Mouse (Mus musculus): ENCODE results near the gene Abhd17a. TPM values are rescaled to one million over a fixed set of nuclear protein-coding genes. Genes with fewer than 3 reads are reported as not detected.

Gene Abhd17a
- polyA plus RNA-seq, 1 experiment from 2014 or later, result 121 TPM

DNA sequence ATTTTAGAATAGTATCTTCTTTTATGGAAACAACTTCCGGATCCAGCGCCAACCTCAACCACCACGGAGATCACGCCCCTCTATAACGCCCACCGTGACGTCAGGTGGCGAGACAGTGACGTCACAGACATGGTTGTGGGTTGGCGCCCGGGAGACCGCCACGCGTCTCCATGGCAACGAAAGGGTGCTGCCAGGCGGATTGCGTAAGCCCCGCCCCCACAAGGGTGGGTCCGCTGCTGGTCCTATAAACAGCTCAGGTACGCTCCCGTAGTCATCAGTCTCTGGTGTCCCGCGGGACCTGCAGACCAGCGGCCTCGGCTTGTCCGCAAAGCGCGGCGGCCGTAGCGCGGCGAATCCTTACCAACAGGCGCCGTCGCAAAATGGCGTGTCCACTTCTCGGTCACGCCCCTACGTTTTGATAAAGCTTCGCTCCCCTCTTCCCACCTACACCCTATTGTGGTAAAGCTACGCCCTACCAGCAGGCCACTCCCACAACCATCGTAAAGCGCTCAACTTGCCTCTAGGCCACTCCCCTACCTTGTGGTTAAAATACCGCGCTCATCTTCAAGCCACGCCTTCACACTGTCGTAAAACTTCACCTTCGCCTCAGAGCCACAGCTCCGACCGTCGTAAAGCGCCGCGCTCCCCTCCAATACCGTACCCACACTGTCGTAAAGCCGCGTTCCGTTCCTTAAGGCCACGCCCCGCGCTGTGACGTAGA is 32.0 kb upstream of the Abhd17a start:
- Histone ChIP-seq H3K9ac (ENCODE audit: low read length) (peak overlapping the region; percentile 80), H3K9me3 (ENCODE audit: control insufficient read depth, low read length) (no peaks in the 10 kb centered on the region), H3K27me3 (ENCODE audit: control insufficient read depth, insufficient read depth, low read length) (no peaks in the 10 kb centered on the region), H3K4me1 (ENCODE audit: control insufficient read depth, insufficient read depth, low read length) (peaks cover 17% of the 10 kb centered on the region), H3K4me3 (ENCODE audit: low read depth, low read length) (peak overlapping the region; percentile 87), H3K36me3 (ENCODE audit: control insufficient read depth, insufficient read depth, low read length) (no peaks in the 10 kb centered on the region), H3K27ac (replicated peaks; ENCODE audit: low read depth, low read length) (peak overlapping the region; percentile 53), H3K4me2 (ENCODE audit: low read depth, severe bottlenecking) (peak overlapping the region; percentile 69)
- peak; percentile 100 for DNase-seq (ENCODE audit: low spot score)
- WGBS, result under 1% methylated on average over 64 of the region's 64 CpGs
- peak; percentile 95 for ATAC-seq (ENCODE audit: insufficient number of reproducible peaks, low FRiP score, low TSS enrichment, low read depth)

- Histone ChIP-seq H3K36me3 (ENCODE audit: control insufficient read depth, insufficient read depth, low read length) (no peaks in the 10 kb centered on the region), H3K4me3 (ENCODE audit: low read depth, low read length) (peak overlapping the region; percentile 87), H3K4me1 (ENCODE audit: control insufficient read depth, insufficient read depth, low read length) (peaks cover 17% of the 10 kb centered on the region), H3K27ac (replicated peaks; ENCODE audit: low read depth, low read length) (peak overlapping the region; percentile 33; the same call in 1 of the 2 replicates), H3K9me3 (ENCODE audit: control insufficient read depth, low read length) (no peaks in the 10 kb centered on the region), H3K4me2 (ENCODE audit: low read depth, severe bottlenecking) (peak overlapping the region; percentile 69), H3K27me3 (ENCODE audit: control insufficient read depth, insufficient read depth, low read length) (no peaks in the 10 kb centered on the region), H3K9ac (ENCODE audit: low read length) (peak overlapping the region; percentile 48; the same call in 1 of the 2 replicates)
- WGBS, result 6% methylated on average over 9 of the region's 9 CpGs
- DNase-seq (ENCODE audit: low spot score) (no peak), ATAC-seq (ENCODE audit: insufficient number of reproducible peaks, low FRiP score, low TSS enrichment, low read depth) (no peak)
Measured at GRCm38 (mm10) chr10:80621690-80621939, 31.5 kb upstream of the Abhd17a start.

DNA sequence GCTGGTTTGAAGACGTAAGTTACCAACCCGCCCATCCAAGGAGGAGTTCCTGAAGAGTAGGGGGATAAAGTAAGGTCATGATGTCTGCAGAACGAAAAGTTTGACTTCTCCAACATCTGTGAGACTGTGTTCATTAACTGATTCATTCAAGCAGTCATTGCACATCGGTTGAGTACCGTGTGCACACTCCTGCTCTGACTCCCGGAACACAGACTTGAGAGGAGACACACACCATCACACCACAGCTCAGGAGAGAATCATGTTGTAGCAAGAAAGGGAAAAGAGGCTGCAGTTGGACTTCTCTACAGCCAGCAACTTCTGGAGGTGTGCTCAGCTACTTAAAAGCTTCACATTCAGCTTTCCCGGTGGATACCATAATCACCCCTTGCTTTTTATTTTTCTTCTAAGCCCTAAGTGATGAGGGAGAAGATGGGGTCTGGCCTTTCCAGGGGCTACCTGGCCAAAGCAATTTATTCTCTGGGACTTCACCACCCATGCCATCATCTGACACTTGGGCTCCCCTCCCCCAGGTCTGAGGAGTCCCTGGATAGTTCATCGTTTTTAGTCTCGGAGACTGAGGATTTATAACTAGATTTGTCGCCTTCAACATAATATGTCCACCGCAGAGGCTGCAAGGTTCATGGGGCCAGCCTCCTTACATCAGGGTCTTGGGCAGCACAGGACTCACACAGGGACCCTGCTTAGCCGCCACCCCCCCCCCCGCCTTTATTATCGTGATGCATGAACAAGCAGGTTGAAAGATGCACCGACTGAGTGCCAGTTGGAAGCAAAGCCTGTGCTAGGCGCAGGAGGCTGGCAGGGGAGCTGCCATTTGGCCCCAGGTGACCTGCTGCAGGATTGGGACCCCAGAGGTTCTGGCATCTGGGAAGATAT is 30.9 kb upstream of the Abhd17a start:
- ATAC-seq (ENCODE audit: insufficient number of reproducible peaks, low FRiP score, low TSS enrichment, low read depth) (no peak), DNase-seq (ENCODE audit: low spot score) (no peak)
- Histone ChIP-seq H3K9me3 (ENCODE audit: control insufficient read depth, low read length) (no peaks in the 10 kb centered on the region), H3K4me1 (ENCODE audit: control insufficient read depth, insufficient read depth, low read length) (peaks cover 17% of the 10 kb centered on the region), H3K27me3 (ENCODE audit: control insufficient read depth, insufficient read depth, low read length) (no peaks in the 10 kb centered on the region), H3K4me3 (ENCODE audit: low read depth, low read length) (peak overlapping the region; percentile 87), H3K4me2 (ENCODE audit: low read depth, severe bottlenecking) (peak overlapping the region; percentile 69), H3K9ac (ENCODE audit: low read length) (peak overlapping the region; percentile 48; the same call in 1 of the 2 replicates), H3K36me3 (ENCODE audit: control insufficient read depth, insufficient read depth, low read length) (no peaks in the 10 kb centered on the region; the same call in 1 of the 2 replicates), H3K27ac (replicated peaks; ENCODE audit: low read depth, low read length) (peak overlapping the region; percentile 33; the same call in 1 of the 2 replicates)
- 59% methylated on average over 16 of the region's 16 CpGs for WGBS

DNA sequence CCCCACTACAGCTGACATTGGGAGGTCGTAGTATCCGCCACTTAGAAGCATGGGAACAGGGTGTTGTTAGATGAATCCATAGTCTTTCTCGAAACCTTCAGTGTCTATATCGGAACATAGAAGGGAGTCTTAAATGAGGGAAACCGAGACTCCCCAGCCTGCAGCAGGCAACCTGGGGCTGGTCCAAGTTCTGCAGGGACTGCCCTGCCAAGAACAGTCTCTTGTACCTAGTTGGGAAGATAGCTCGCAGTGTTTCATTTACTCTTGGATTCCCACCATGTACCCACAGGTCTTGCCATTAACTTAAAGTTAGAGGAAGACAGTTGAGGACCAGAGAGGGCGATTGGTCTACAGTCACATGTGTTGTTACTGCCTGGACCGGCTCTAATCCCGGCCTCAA is 30.2 kb upstream of the Abhd17a start:
- Histone ChIP-seq H3K36me3 (ENCODE audit: control insufficient read depth, insufficient read depth, low read length) (peaks cover 2% of the 10 kb centered on the region; the same call in 1 of the 2 replicates), H3K9me3 (ENCODE audit: control insufficient read depth, low read length) (no peaks in the 10 kb centered on the region), H3K27ac (replicated peaks; ENCODE audit: low read depth, low read length) (no peak overlapping the region), H3K4me2 (ENCODE audit: low read depth, severe bottlenecking) (no peak overlapping the region), H3K4me3 (ENCODE audit: low read depth, low read length) (no peak overlapping the region), H3K9ac (ENCODE audit: low read length) (no peak overlapping the region), H3K27me3 (ENCODE audit: control insufficient read depth, insufficient read depth, low read length) (no peaks in the 10 kb centered on the region), H3K4me1 (ENCODE audit: control insufficient read depth, insufficient read depth, low read length) (peaks cover 17% of the 10 kb centered on the region)
- WGBS, result 84% methylated on average over 9 of the region's 9 CpGs
- no peak for ATAC-seq (ENCODE audit: insufficient number of reproducible peaks, low FRiP score, low TSS enrichment, low read depth)
- DNase-seq (ENCODE audit: low spot score), result no peak

- no peaks in the 10 kb centered on the region for H3K27me3 ChIP-seq (ENCODE audit: control insufficient read depth, insufficient read depth, low read length)
- no peaks in the 10 kb centered on the region for H3K9me3 ChIP-seq (ENCODE audit: control insufficient read depth, low read length)
- H3K9ac ChIP-seq (ENCODE audit: low read length), result no peak overlapping the region
- DNase-seq (ENCODE audit: low spot score) (no peak), ATAC-seq (ENCODE audit: insufficient number of reproducible peaks, low FRiP score, low TSS enrichment, low read depth) (no peak)
- no peak overlapping the region for H3K27ac ChIP-seq (replicated peaks; ENCODE audit: low read depth, low read length)
- H3K36me3 ChIP-seq (ENCODE audit: control insufficient read depth, insufficient read depth, low read length), result peaks cover 9% of the 10 kb centered on the region; the same call in 1 of the 2 replicates
- H3K4me1 ChIP-seq (ENCODE audit: control insufficient read depth, insufficient read depth, low read length), result peaks cover 15% of the 10 kb centered on the region
- 36% methylated on average over 8 of the region's 8 CpGs for WGBS
- no peak overlapping the region for H3K4me2 ChIP-seq (ENCODE audit: low read depth, severe bottlenecking)
- no peak overlapping the region for H3K4me3 ChIP-seq (ENCODE audit: low read depth, low read length)
Measured at GRCm38 (mm10) chr10:80619465-80620244, 29.5 kb upstream of the Abhd17a start.

DNA sequence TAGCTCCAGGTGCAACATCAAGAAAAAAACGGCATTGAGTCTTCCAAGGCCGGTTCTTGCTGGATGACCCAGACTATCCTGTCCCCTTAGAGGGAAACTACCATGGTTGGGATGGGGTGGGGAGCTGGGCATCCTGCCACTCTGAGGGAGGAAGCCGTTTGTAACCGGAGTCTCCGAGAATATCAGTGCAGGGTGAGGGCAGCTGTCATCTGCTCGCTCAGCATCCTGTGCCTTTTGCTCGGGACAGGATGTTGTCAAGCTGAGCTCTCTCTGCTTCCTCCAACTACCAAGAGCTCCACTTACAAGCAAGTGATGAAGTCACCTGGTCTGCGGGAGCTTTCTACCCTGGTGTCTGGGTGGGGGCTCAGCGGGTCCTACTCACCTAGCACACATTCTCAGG is 28.0 kb upstream of the Abhd17a start:
- ATAC-seq (ENCODE audit: insufficient number of reproducible peaks, low FRiP score, low TSS enrichment, low read depth), result no peak
- H3K27me3 ChIP-seq (ENCODE audit: control insufficient read depth, insufficient read depth, low read length), result no peaks in the 10 kb centered on the region
- H3K4me1 ChIP-seq (ENCODE audit: control insufficient read depth, insufficient read depth, low read length), result peaks cover 5% of the 10 kb centered on the region; the same call in 1 of the 2 replicates
- H3K4me2 ChIP-seq (ENCODE audit: low read depth, severe bottlenecking), result no peak overlapping the region
- 74% methylated on average over 9 of the region's 9 CpGs for WGBS
- H3K4me3 ChIP-seq (ENCODE audit: low read depth, low read length), result no peak overlapping the region
- no peak overlapping the region for H3K9ac ChIP-seq (ENCODE audit: low read length)
- no peak for DNase-seq (ENCODE audit: low spot score)
- no peak overlapping the region for H3K27ac ChIP-seq (replicated peaks; ENCODE audit: low read depth, low read length)
- no peaks in the 10 kb centered on the region for H3K9me3 ChIP-seq (ENCODE audit: control insufficient read depth, low read length)
- H3K36me3 ChIP-seq (ENCODE audit: control insufficient read depth, insufficient read depth, low read length), result peaks cover 15% of the 10 kb centered on the region

GRCm38 (mm10) chr10:80614351-80614750 is 24.2 kb upstream of the Abhd17a start:
- 91% methylated on average over 6 of the region's 6 CpGs for WGBS
- H3K36me3 ChIP-seq (ENCODE audit: control insufficient read depth, insufficient read depth, low read length), result peaks cover 23% of the 10 kb centered on the region
- H3K4me2 ChIP-seq (ENCODE audit: low read depth, severe bottlenecking), result no peak overlapping the region
- H3K27me3 ChIP-seq (ENCODE audit: control insufficient read depth, insufficient read depth, low read length), result no peaks in the 10 kb centered on the region
- no peak for DNase-seq (ENCODE audit: low spot score)
- no peak overlapping the region for H3K27ac ChIP-seq (replicated peaks; ENCODE audit: low read depth, low read length)
- H3K9ac ChIP-seq (ENCODE audit: low read length), result no peak overlapping the region
- no peak overlapping the region for H3K4me3 ChIP-seq (ENCODE audit: low read depth, low read length)
- no peaks in the 10 kb centered on the region for H3K9me3 ChIP-seq (ENCODE audit: control insufficient read depth, low read length)
- no peak for ATAC-seq (ENCODE audit: insufficient number of reproducible peaks, low FRiP score, low TSS enrichment, low read depth)
- H3K4me1 ChIP-seq (ENCODE audit: control insufficient read depth, insufficient read depth, low read length), result no peaks in the 10 kb centered on the region

DNA sequence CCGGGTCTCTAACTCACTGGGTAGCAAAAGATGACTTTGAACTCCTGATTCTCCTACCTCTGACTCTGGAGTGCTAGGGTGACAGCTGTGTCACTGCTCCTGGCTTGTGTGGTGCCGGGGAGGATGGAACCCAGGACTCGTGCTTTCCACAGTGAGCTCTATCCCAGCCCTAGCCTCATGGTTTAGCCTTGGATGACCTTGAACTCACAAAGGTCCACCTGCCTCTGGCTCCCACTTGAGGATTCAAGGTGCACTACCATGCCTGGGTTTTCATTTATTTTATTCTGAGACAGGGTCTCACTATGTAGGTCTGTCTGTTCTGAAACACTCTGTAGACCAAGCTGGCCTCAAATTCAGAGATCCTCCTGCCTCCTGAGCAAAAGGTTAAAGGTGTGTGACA is 23.7 kb upstream of the Abhd17a start:
- ATAC-seq (ENCODE audit: insufficient number of reproducible peaks, low FRiP score, low TSS enrichment, low read depth) (no peak), DNase-seq (ENCODE audit: low spot score) (no peak)
- H3K27ac ChIP-seq (replicated peaks; ENCODE audit: low read depth, low read length), result no peak overlapping the region
- H3K27me3 ChIP-seq (ENCODE audit: control insufficient read depth, insufficient read depth, low read length), result no peaks in the 10 kb centered on the region
- peaks cover 24% of the 10 kb centered on the region for H3K36me3 ChIP-seq (ENCODE audit: control insufficient read depth, insufficient read depth, low read length)
- H3K4me3 ChIP-seq (ENCODE audit: low read depth, low read length), result no peak overlapping the region
- H3K4me2 ChIP-seq (ENCODE audit: low read depth, severe bottlenecking), result no peak overlapping the region
- H3K4me1 ChIP-seq (ENCODE audit: control insufficient read depth, insufficient read depth, low read length), result no peaks in the 10 kb centered on the region
- WGBS, result 81% methylated on average over 3 of the region's 3 CpGs
- no peaks in the 10 kb centered on the region for H3K9me3 ChIP-seq (ENCODE audit: control insufficient read depth, low read length)
- H3K9ac ChIP-seq (ENCODE audit: low read length), result no peak overlapping the region
